Mouse (Mus musculus) ovary, adult 18-20 months (tissue): ENCODE data around the gene Esd.

Experiments
- DNase-seq: peaks from one replicate; pipeline ENCODE4 v3.0.0; 2022; ENCODE audit warnings: low spot score, mixed read lengths

Esd gene

GRCm38 (mm10) chr14:74732079-74732783 lies at the start of gene Esd:
Gene Esd, plus strand, starts transcription at chr14:74732297.
- DNase-seq = peak; percentile 92

GRCm38 (mm10) chr14:74684298-74684978 lies 47.7 kb upstream of the Esd start:
- DNase-seq = no peak

GRCm38 (mm10) chr14:74691963-74692362 lies 40.1 kb upstream of the Esd start:
- no peak for DNase-seq

- no peak for DNase-seq
Observed at GRCm38 (mm10) chr14:74696766-74697165, 35.3 kb upstream of the Esd start.

GRCm38 (mm10) chr14:74697432-74697831 lies 34.7 kb upstream of the Esd start:
- no peak for DNase-seq

GRCm38 (mm10) chr14:74699241-74699640 lies 32.9 kb upstream of the Esd start:
- no peak for DNase-seq

- no peak for DNase-seq
Observed at GRCm38 (mm10) chr14:74703930-74704329, 28.2 kb upstream of the Esd start.

- DNase-seq = no peak
Observed at GRCm38 (mm10) chr14:74709054-74709453, 23.0 kb upstream of the Esd start.

GRCm38 (mm10) chr14:74723541-74723940 lies 8.6 kb upstream of the Esd start:
- no peak for DNase-seq

- no peak for DNase-seq
Observed at GRCm38 (mm10) chr14:74731221-74732078, 647 bp upstream of the Esd start.

- DNase-seq = no peak
Observed at GRCm38 (mm10) chr14:74733397-74733796, 1.3 kb downstream of the Esd start.

GRCm38 (mm10) chr14:74735471-74735870 lies 3.4 kb downstream of the Esd start:
- DNase-seq = no peak

- DNase-seq = no peak
Observed at GRCm38 (mm10) chr14:74736850-74737249, 4.8 kb downstream of the Esd start.

- DNase-seq = peak; percentile 30
Observed at GRCm38 (mm10) chr14:74764191-74764918, 32.3 kb downstream of the Esd start.

- no peak for DNase-seq
Observed at GRCm38 (mm10) chr14:74767892-74768291, 35.8 kb downstream of the Esd start.

- no peak for DNase-seq
Observed at GRCm38 (mm10) chr14:74774046-74774619, 42.0 kb downstream of the Esd start.

GRCm38 (mm10) chr14:74784243-74784934 lies 52.3 kb downstream of the Esd start:
- DNase-seq = no peak

- DNase-seq = no peak
Observed at GRCm38 (mm10) chr14:74787717-74788116, 55.6 kb downstream of the Esd start.

- no peak for DNase-seq
Observed at GRCm38 (mm10) chr14:74788766-74789165, 56.7 kb downstream of the Esd start.

- no peak for DNase-seq
Observed at GRCm38 (mm10) chr14:74790535-74790934, 58.4 kb downstream of the Esd start.

- DNase-seq = no peak
Observed at GRCm38 (mm10) chr14:74792793-74793192, 60.7 kb downstream of the Esd start.
